Mouse (Mus musculus) left cerebral cortex, adult 2 months (tissue): ENCODE measurements around the gene Mrpl37. TPM values are rescaled to one million over a fixed set of nuclear protein-coding genes. Genes with fewer than 3 reads are reported as not detected.
A peak's percentile ranks its signal among the peaks of the same experiment; 100 is the strongest.

Experiments
- DNase-seq, 2 experiments: peaks; one replicate each; pipeline ENCODE4 v3.0.0; 2021 to 2022; ENCODE audit warnings: low spot score in 2 of 2, mixed read lengths in 1 of 2; ENCODE audit errors: extremely low spot score in 1 of 2
- H3K27ac ChIP-seq: fragments of 200-600 bp; 2 replicates; pipeline ENCODE4 v1.8.1; 2022
- H3K4me3 ChIP-seq: fragments of 200-600 bp; 2 replicates; pipeline ENCODE4 v1.8.1; 2022
- CTCF ChIP-seq: fragments of 200-600 bp; IDR thresholded peaks from 2 replicates; pipeline ENCODE4 v1.8.1; 2022; ENCODE audit warnings: antibody characterized with exemption, mild to moderate bottlenecking, moderate library complexity
- intact Hi-C: fragments of 180-260 bp; cut with DNase I; formaldehyde crosslinking; loops from one replicate; pipeline ENCODE4 v1.15.1; 2025
- total RNA-seq, 2 experiments: library from RNA; stranded (reverse); gene quantifications; 2 replicates each; pipeline ENCODE4 v1.2.3; 2021

Mrpl37 gene
- total RNA-seq, 2 experiments from 2014 or later = 56.3 to 64.9 TPM

GRCm38 (mm10) chr4:107094484-107095187, 28.0 kb upstream of the Mrpl37 start:
- no peak for DNase-seq
- Histone ChIP-seq H3K4me3 (no peak overlapping the region), H3K27ac (no peak overlapping the region)
- intact Hi-C loops = no loop called here
- no peak for TF ChIP-seq CTCF

DNA sequence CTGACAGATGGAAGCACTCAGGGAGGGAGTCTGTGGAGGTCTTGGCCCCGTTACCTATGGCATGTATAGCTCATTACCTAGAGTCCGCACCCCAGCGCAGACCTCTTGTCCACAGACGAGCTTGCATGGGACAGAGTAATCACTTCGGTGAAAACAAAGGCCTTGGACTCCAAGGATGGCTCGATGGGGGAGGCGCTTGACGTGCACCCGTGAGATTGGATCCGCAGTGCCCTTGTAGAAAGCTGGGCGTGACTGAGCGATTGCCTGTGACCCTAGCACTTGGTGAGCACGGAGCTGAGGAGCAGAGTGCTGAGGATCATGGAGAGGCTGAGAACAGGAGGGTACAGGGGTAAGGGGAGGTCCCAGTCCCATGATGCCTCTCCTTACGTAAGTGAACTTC, 25.0 kb upstream of the Mrpl37 start:
- Histone ChIP-seq H3K4me3 (no peak overlapping the region), H3K27ac (no peak overlapping the region)
- no peak for TF ChIP-seq CTCF
- intact Hi-C loops = no loop called here
- DNase-seq = no peak

DNA sequence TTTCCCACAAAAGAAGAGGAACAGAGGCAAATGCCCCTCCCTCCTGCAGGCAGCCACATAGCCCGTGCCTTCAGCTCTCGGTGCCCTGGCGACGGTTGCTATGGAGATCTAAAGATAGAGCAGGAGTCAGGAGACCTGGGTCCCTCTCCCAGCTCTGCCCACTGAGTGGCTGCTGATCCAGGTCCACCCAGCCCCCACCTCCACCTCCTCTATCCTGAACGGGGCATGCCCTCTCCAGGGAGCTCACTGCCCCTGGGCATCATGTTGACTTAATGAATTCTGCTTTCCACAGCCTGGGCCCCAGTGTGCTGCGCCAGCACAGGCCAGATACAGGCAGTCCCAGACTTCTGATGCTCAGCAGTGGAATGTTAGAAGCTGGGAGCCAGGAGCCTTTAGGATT, 18.2 kb upstream of the Mrpl37 start:
- intact Hi-C loops = no loop called here

GRCm38 (mm10) chr4:107084343-107084742, 17.7 kb upstream of the Mrpl37 start:
- intact Hi-C loops = no loop called here
- no peak for DNase-seq
- Histone ChIP-seq H3K27ac (peak overlapping the region; percentile 74), H3K4me3 (no peak overlapping the region)
- no peak for TF ChIP-seq CTCF

More for the DNA sequence above, 18.2 kb upstream of the Mrpl37 start:
- peak; percentile 58 to 79 for DNase-seq
- Histone ChIP-seq H3K27ac (peak overlapping the region; percentile 74), H3K4me3 (no peak overlapping the region)
- no peak for TF ChIP-seq CTCF

GRCm38 (mm10) chr4:107083126-107083525, 16.5 kb upstream of the Mrpl37 start:
- Histone ChIP-seq H3K4me3 (no peak overlapping the region), H3K27ac (no peak overlapping the region)
- TF ChIP-seq CTCF = no peak
- no peak for DNase-seq
- intact Hi-C loops = no loop called here

GRCm38 (mm10) chr4:107082185-107082584, 15.5 kb upstream of the Mrpl37 start:
- no peak for TF ChIP-seq CTCF
- no peak overlapping the region for H3K4me3 ChIP-seq
- DNase-seq = no peak
- intact Hi-C loops = no loop called here
- H3K27ac ChIP-seq = no peak overlapping the region

- intact Hi-C loops = no loop called here
- H3K4me3 ChIP-seq = no peak overlapping the region
- TF ChIP-seq CTCF = no peak
- H3K27ac ChIP-seq = no peak overlapping the region
- no peak for DNase-seq
Observed at GRCm38 (mm10) chr4:107079716-107080115, 13.0 kb upstream of the Mrpl37 start.

DNA sequence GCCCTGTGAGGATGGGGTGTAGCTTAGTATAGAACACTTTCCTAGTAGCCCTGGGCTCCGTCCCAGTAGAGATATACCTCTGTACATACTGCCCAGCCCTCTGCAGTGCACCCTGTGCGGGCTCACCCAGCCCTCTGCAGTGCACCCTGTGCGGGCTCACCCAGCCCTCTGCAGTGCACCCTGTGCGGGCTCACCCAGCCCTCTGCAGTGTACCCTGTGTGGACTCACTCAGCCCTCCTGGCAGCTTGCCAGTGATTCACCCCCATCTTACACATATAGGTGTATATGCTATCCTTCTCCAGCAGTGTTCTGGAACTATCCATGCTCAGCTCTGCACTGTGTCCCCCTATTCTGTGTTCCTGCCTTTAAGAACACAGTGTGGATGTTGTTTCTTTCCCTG, 12.2 kb upstream of the Mrpl37 start:
- TF ChIP-seq CTCF = no peak
- no peak overlapping the region for H3K4me3 ChIP-seq
- H3K27ac ChIP-seq = no peak overlapping the region
- intact Hi-C loops = no loop called here
- DNase-seq = no peak

GRCm38 (mm10) chr4:107075456-107075855, 8.8 kb upstream of the Mrpl37 start:
- no peak for DNase-seq
- intact Hi-C loops = no loop called here
- no peak for TF ChIP-seq CTCF
- H3K4me3 ChIP-seq = no peak overlapping the region
- H3K27ac ChIP-seq = peak overlapping the region; percentile 3; the same call in 1 of the 2 replicates

DNA sequence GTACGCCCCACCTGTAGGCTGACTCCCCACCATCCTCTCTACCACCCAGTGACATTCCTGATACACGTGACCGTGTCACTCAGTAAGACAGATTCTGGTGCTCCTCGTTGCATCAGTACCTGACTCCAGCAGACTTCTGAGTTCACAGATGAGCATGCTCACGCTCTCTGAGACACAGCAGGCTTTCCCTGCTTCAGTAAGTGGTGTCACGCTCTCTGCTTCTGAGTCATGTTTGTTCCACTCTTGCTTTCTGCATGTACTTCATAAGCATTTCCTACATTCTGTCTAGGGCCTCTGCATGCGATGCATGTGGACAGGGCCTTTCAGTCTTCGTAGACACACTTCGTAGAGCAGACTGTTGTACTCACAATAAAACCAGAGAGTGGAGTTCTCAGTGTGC, 5.7 kb upstream of the Mrpl37 start:
- intact Hi-C loops = no loop called here
- no peak for TF ChIP-seq CTCF
- Histone ChIP-seq H3K27ac (no peak overlapping the region), H3K4me3 (no peak overlapping the region)
- DNase-seq = no peak

- no peak; the same call in 1 of the 2 replicates for TF ChIP-seq CTCF
- DNase-seq = peak in 1 of 2 experiments; percentile 33
- H3K27ac ChIP-seq = peak overlapping the region; percentile 68; the same call in 1 of the 2 replicates
- intact Hi-C loops = loop anchor here (2.0 to 5.0 kb wide), 2 partner anchors 96 to 230 kb away; no protein-coding TSS in a partner anchor
- peak overlapping the region; percentile 94 for H3K4me3 ChIP-seq
Observed at GRCm38 (mm10) chr4:107067151-107067840, 628 bp upstream of the Mrpl37 start.

GRCm38 (mm10) chr4:107064394-107065098, 2.1 kb downstream of the Mrpl37 start:
- H3K27ac ChIP-seq = no peak overlapping the region
- H3K4me3 ChIP-seq = no peak overlapping the region
- no peak for DNase-seq
- intact Hi-C loops = loop anchor here (5.0 kb wide), 1 partner anchor 227 kb away; no protein-coding TSS in a partner anchor
- no peak for TF ChIP-seq CTCF
